Mouse (Mus musculus): ENCODE measurements around the gene Rpl28. TPM values are rescaled to one million over a fixed set of nuclear protein-coding genes. Genes with fewer than 3 reads are reported as not detected.
A peak's percentile ranks its signal among the peaks of the same experiment; 100 is the strongest.
"Not testable (repeated sequence)": the region's sequence is repeated elsewhere in the genome, so short reads cannot be mapped to it uniquely, and the experiment has no call there.

Gene Rpl28
- polyA plus RNA-seq, 1 experiment from 2014 or later, result 306 TPM

DNA sequence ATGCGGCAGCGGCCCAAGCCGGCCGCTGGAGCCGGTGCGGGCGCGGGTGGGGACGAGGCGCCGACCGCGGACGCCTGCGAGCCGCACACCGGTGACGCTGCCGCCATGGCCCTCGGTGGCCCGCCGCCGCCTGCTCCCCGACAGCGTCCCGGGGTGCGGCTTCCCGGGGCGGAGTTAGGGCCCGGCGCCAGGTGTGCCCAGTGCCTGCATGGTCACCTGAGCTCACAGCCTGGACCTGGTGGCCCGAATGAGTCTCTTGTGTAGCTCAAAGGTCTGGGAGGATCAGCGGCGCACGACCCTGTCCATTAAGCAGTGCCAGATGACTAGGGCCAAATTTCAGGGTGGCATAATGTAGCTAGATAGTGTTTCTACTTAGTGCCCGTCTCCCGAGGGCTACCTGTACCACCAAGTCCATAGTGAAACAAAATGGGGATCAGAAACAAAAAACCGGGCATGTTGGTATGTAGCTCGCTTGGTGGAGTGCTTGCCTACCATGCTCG, 3.2 kb upstream of the Rpl28 start, which contains the start of gene Tmem238:
TSS of gene Tmem238 (minus strand) at position 221 of the 500 bp plus-strand sequence.
- 9% methylated on average over 40 of the region's 40 CpGs for WGBS
- no peak for ATAC-seq (ENCODE audit: low FRiP score)
- no peaks in the 10 kb centered on the region for H3K9me3 ChIP-seq (replicated peaks)
- H3K4me2 ChIP-seq (replicated peaks), result peak within 1 kb of the TSS; percentile 88
- H3K27me3 ChIP-seq, result peaks cover 19% of the 10 kb centered on the region
- H3K4me3 ChIP-seq, result peak within 1 kb of the TSS; percentile 51
- H3K36me3 ChIP-seq, result peaks cover 8% of the 10 kb centered on the region
- peaks cover 19% of the 10 kb centered on the region for H3K4me1 ChIP-seq
- H3K9ac ChIP-seq, result peak within 1 kb of the TSS; percentile 78
- H3K27ac ChIP-seq, result peak within 1 kb of the TSS; percentile 62; the same call in 1 of the 2 replicates

DNA sequence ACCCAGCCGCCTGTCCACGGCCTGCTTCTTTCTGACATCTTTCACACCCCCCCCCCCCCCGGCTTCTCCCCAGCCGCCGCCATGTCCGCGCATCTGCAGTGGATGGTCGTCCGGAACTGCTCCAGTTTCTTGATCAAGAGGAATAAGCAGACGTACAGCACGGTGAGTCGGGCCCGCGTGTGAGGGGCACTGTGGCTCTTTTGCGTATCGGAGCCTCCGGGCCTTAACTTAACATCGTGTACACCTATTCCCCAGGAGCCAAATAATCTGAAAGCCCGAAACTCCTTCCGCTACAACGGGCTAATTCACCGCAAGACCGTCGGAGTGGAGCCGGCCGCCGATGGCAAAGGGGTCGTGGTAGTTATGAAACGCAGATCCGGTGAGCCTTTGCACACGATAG, 574 bp downstream of the Rpl28 start:
- Histone ChIP-seq H3K4me2 (replicated peaks) (peak overlapping the region; percentile 88), H3K36me3 (peaks cover 41% of the 10 kb centered on the region), H3K9ac (peak overlapping the region; percentile 96), H3K4me1 (peaks cover 18% of the 10 kb centered on the region), H3K27ac (peak overlapping the region; percentile 89), H3K4me3 (peak overlapping the region; percentile 84)
- 0 out of 2 replicates have a peak, but pooled peaks have one; percentile 12 for ATAC-seq (ENCODE audit: low FRiP score)
- under 1% methylated on average over 31 of the region's 31 CpGs for WGBS
- H3K27me3 ChIP-seq; H3K9me3 ChIP-seq (replicated peaks): not testable (repeated sequence)

GRCm38 (mm10) chr7:4793674-4794073, 1.0 kb downstream of the Rpl28 start:
- Histone ChIP-seq H3K4me1 (peaks cover 14% of the 10 kb centered on the region), H3K36me3 (peaks cover 41% of the 10 kb centered on the region), H3K4me2 (replicated peaks) (peak overlapping the region; percentile 88), H3K4me3 (peak overlapping the region; percentile 84), H3K9ac (peak overlapping the region; percentile 96), H3K27ac (peak overlapping the region; percentile 89; the same call in 1 of the 2 replicates), H3K9me3 (replicated peaks) (no peaks in the 10 kb centered on the region), H3K27me3 (peaks cover 6% of the 10 kb centered on the region)
- 52% methylated on average over 4 of the region's 4 CpGs for WGBS
- ATAC-seq (ENCODE audit: low FRiP score), result no peak

- Histone ChIP-seq H3K4me1 (peaks cover 7% of the 10 kb centered on the region), H3K4me2 (replicated peaks) (no peak overlapping the region), H3K27ac (no peak overlapping the region), H3K36me3 (peaks cover 41% of the 10 kb centered on the region), H3K4me3 (0 out of 2 replicates have a peak overlapping the region, but pooled peaks have one; percentile 84), H3K27me3 (peaks cover 6% of the 10 kb centered on the region), H3K9ac (no peak overlapping the region), H3K9me3 (replicated peaks) (no peaks in the 10 kb centered on the region)
- 92% methylated on average over 3 of the region's 3 CpGs for WGBS
- ATAC-seq (ENCODE audit: low FRiP score), result no peak
These were observed 2.0 kb downstream of the Rpl28 start for GRCm38 (mm10) chr7:4794631-4795168.

- no peaks in the 10 kb centered on the region; the same call in 1 of the 2 replicates for H3K27me3 ChIP-seq
- WGBS, result 78% methylated on average over 7 of the region's 7 CpGs
- no peak overlapping the region; the same call in 1 of the 2 replicates for H3K4me3 ChIP-seq
- H3K4me1 ChIP-seq, result peaks cover 7% of the 10 kb centered on the region
- H3K9ac ChIP-seq, result no peak overlapping the region
- no peak overlapping the region for H3K27ac ChIP-seq
- H3K4me2 ChIP-seq (replicated peaks), result no peak overlapping the region
- ATAC-seq (ENCODE audit: low FRiP score), result no peak
- H3K9me3 ChIP-seq (replicated peaks), result no peaks in the 10 kb centered on the region
- peaks cover 41% of the 10 kb centered on the region for H3K36me3 ChIP-seq
These were observed 3.2 kb downstream of the Rpl28 start for GRCm38 (mm10) chr7:4795767-4796433.

DNA sequence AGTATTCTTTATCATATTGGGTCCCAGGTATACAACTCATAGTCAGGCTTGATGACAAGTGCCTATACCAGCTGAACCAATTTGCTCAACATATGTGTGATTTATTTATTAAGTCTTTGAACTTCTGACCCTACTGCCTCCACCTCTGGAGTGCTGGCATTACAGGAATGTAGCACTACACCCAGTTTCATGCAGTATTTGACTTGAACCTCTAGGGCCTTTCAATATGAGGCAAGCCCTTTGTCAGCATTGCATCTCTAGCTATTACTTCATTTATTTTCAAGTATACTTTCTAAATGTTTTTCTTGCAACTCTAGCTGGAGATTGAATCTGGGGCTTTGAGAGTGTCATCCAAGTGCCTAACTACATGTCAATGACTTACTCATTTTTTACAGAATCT, 9.6 kb downstream of the Rpl28 start:
- H3K4me2 ChIP-seq (replicated peaks), result no peak overlapping the region
- no peaks in the 10 kb centered on the region for H3K27me3 ChIP-seq
- H3K27ac ChIP-seq, result no peak overlapping the region
- H3K4me1 ChIP-seq, result no peaks in the 10 kb centered on the region
- no peak overlapping the region for H3K9ac ChIP-seq
- H3K36me3 ChIP-seq, result peaks cover 32% of the 10 kb centered on the region
- no peak overlapping the region for H3K4me3 ChIP-seq
- ATAC-seq (ENCODE audit: low FRiP score), result no peak
- H3K9me3 ChIP-seq (replicated peaks), result no peaks in the 10 kb centered on the region

- no peak for ATAC-seq (ENCODE audit: low FRiP score)
- no peaks in the 10 kb centered on the region for H3K9me3 ChIP-seq (replicated peaks)
- H3K36me3 ChIP-seq, result peaks cover 51% of the 10 kb centered on the region
- no peak overlapping the region for H3K4me3 ChIP-seq
- no peak overlapping the region for H3K27ac ChIP-seq
- 94% methylated on average over 7 of the region's 7 CpGs for WGBS
- H3K9ac ChIP-seq, result no peak overlapping the region
- no peaks in the 10 kb centered on the region for H3K27me3 ChIP-seq
- peaks cover 22% of the 10 kb centered on the region for H3K4me1 ChIP-seq
- no peak overlapping the region for H3K4me2 ChIP-seq (replicated peaks)
These were observed 14.0 kb downstream of the Rpl28 start for GRCm38 (mm10) chr7:4806716-4807115.

DNA sequence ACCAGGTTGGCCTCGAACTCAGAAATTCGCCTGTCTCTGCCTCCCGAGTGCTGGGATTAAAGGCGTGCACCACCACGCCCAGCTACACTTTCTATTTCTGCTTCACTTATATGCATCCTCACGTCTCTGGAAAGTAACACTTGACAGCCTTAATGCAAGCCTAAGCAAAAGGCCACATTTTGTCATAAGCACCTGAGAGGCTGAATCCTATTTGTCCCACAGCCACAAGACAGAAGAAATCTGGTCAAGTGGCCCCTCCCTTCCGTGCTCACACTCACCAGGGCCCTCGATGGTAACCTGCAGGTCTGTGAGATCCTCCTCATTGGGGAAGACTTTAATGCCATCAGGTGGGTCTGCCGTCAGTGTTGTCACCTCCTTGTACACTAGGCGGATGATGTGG, 18.5 kb downstream of the Rpl28 start:
- ATAC-seq (ENCODE audit: low FRiP score), result not testable (repeated sequence)

GRCm38 (mm10) chr7:4811842-4812302, 19.2 kb downstream of the Rpl28 start:
- Histone ChIP-seq H3K4me2 (replicated peaks) (peak overlapping the region; percentile 87), H3K27ac (peak overlapping the region; percentile 97), H3K36me3 (peaks cover 30% of the 10 kb centered on the region), H3K4me3 (peak overlapping the region; percentile 91), H3K9me3 (replicated peaks) (no peaks in the 10 kb centered on the region), H3K4me1 (peaks cover 27% of the 10 kb centered on the region), H3K9ac (peak overlapping the region; percentile 98), H3K27me3 (no peaks in the 10 kb centered on the region)
- ATAC-seq (ENCODE audit: low FRiP score), result no peak
- 2% methylated on average over 19 of the region's 36 CpGs for WGBS

More for the DNA sequence above, 18.5 kb downstream of the Rpl28 start:
- Histone ChIP-seq H3K36me3 (peaks cover 37% of the 10 kb centered on the region), H3K4me1 (peaks cover 27% of the 10 kb centered on the region), H3K4me3 (peak overlapping the region; percentile 91), H3K9ac (peak overlapping the region; percentile 98), H3K4me2 (replicated peaks) (peak overlapping the region; percentile 87)
- WGBS, result 41% methylated on average over 10 of the region's 10 CpGs
- not testable (repeated sequence) for H3K27me3 ChIP-seq; H3K9me3 ChIP-seq (replicated peaks); H3K27ac ChIP-seq

DNA sequence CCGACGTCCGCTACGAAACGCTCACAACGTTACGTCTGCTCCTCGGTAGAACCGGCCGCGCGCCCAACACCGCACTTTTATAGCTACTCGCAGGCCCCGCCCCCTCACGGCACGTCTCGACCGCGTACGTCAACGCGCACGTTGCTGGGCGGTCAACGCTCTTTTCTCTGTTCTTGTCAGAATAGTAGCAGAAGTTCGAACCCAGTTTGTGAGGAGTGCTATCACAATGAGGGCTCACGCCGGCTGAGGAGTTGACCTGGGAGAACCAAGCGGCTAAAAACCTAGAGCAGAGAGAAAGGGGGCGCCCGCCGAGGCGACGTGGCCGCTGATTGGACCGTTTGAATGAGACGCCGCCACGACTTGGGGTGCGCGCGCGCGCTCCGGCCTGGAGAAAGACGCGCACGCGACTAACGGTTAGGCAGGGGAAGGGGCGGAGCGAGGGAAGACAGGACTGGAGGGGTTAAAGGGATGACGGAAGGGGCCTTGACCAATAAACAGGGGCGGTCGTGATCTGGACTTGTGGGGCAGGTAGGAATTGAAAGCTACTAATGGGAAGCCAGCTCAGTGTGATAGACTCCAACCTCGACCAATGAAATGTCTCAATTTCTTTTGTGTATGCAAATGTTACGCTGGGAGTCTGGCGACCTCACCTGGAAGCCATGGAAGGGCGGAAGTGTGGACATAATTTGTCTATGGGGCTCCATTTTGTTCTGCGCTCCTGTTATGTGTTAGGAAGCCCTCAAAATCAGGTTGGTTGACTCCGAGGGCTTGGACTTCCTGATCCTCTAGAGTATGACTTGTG, 19.8 kb downstream of the Rpl28 start, which contains the start of gene Ube2s:
TSS of gene Ube2s (minus strand) at position 288 of the 802 bp plus-strand sequence.
- no peaks in the 10 kb centered on the region for H3K27me3 ChIP-seq
- peak within 1 kb of the TSS; percentile 91 for H3K4me3 ChIP-seq
- under 1% methylated on average over 62 of the region's 62 CpGs for WGBS
- H3K9me3 ChIP-seq (replicated peaks), result no peaks in the 10 kb centered on the region
- peak; percentile 99 for ATAC-seq (ENCODE audit: low FRiP score)
- peaks cover 24% of the 10 kb centered on the region for H3K36me3 ChIP-seq
- H3K4me1 ChIP-seq, result peaks cover 27% of the 10 kb centered on the region
- H3K9ac ChIP-seq, result peak within 1 kb of the TSS; percentile 98
- H3K27ac ChIP-seq, result peak within 1 kb of the TSS; percentile 97
- H3K4me2 ChIP-seq (replicated peaks), result peak within 1 kb of the TSS; percentile 87

GRCm38 (mm10) chr7:4813105-4813791, 20.6 kb downstream of the Rpl28 start:
- H3K27me3 ChIP-seq, result no peaks in the 10 kb centered on the region
- WGBS, result 26% methylated on average over 8 of the region's 8 CpGs
- ATAC-seq (ENCODE audit: low FRiP score), result no peak
- peaks cover 27% of the 10 kb centered on the region for H3K4me1 ChIP-seq
- peak overlapping the region; percentile 91 for H3K4me3 ChIP-seq
- peaks cover 20% of the 10 kb centered on the region for H3K36me3 ChIP-seq
- no peaks in the 10 kb centered on the region for H3K9me3 ChIP-seq (replicated peaks)
- H3K9ac ChIP-seq, result peak overlapping the region; percentile 47
- H3K4me2 ChIP-seq (replicated peaks), result peak overlapping the region; percentile 87
- H3K27ac ChIP-seq, result peak overlapping the region; percentile 80
